Mouse (Mus musculus) limb, embryonic 11.5 days (tissue): ENCODE results near the gene Neil1. TPM values are rescaled to one million over a fixed set of nuclear protein-coding genes. Genes with fewer than 3 reads are reported as not detected.

Experiments
- ATAC-seq: fragments of 200-750 bp; cut with Nextera tagmentation; 2 replicates; pipeline ENCODE4 v1.8.0; 2017; ENCODE audit warnings: low read depth; ENCODE audit not compliant: insufficient number of reproducible peaks, low FRiP score, low TSS enrichment
- DNase-seq: peaks from one replicate; pipeline ENCODE4 v3.0.0-alpha.2; 2015; ENCODE audit warnings: low spot score
- H3K27ac ChIP-seq: fragments of 300-500 bp; sonication (generic); replicated peaks from 2 replicates; pipeline ENCODE4 v1.5.1; 2014; ENCODE audit warnings: low read depth, mild to moderate bottlenecking, low read length
- H3K27me3 ChIP-seq: fragments of 300-500 bp; sonication (generic); 2 replicates; pipeline ENCODE4 v1.6.1; 2014; ENCODE audit warnings: mild to moderate bottlenecking, low read length, mixed read lengths; ENCODE audit not compliant: control insufficient read depth, insufficient read depth
- H3K36me3 ChIP-seq: fragments of 300-500 bp; sonication (generic); 2 replicates; pipeline ENCODE4 v1.6.1; 2014; ENCODE audit warnings: mild to moderate bottlenecking, low read length, moderate library complexity, mixed read lengths; ENCODE audit not compliant: control insufficient read depth, insufficient read depth
- H3K4me1 ChIP-seq: fragments of 300-500 bp; sonication (generic); 2 replicates; pipeline ENCODE4 v1.6.1; 2014; ENCODE audit warnings: low read length, mixed read lengths; ENCODE audit not compliant: control insufficient read depth, insufficient read depth
- H3K4me2 ChIP-seq: fragments of 300-500 bp; sonication (generic); 2 replicates; pipeline ENCODE4 v1.6.1; 2014; ENCODE audit warnings: low read depth, mild to moderate bottlenecking, moderate library complexity; ENCODE audit not compliant: severe bottlenecking
- H3K4me3 ChIP-seq: fragments of 300-500 bp; sonication (generic); 2 replicates; pipeline ENCODE4 v1.5.1; 2014; ENCODE audit warnings: low read depth, low read length
- H3K9ac ChIP-seq: fragments of 300-500 bp; sonication (generic); 2 replicates; pipeline ENCODE4 v1.6.1; 2014; ENCODE audit warnings: mild to moderate bottlenecking, low read length
- H3K9me3 ChIP-seq: fragments of 300-500 bp; sonication (generic); 2 replicates; pipeline ENCODE4 v1.6.1; 2016; ENCODE audit warnings: low read length; ENCODE audit not compliant: control insufficient read depth
- WGBS: fragments of 180-500 bp; shearing (Covaris S2); extraction: QIAGEN DNeasy Blood & Tissue Kit; methylation state at CpG from one replicate; pipeline ENCODE4 v1.1.7; 2014; 5-methylcytosine and 5-hydroxymethylcytosine counted together
- polyA plus RNA-seq: library from polyadenylated mRNA; unstranded; fragments of >200 nt; fragmentation: Nextera tagmentation; extraction: Ambion mirVana; gene quantifications from 2 replicates; pipeline ENCODE4 v1.2.1, GENCODE M21; 2014

Neil1 gene
- 6.1 and 6.2 TPM in 2 replicates for polyA plus RNA-seq

DNA sequence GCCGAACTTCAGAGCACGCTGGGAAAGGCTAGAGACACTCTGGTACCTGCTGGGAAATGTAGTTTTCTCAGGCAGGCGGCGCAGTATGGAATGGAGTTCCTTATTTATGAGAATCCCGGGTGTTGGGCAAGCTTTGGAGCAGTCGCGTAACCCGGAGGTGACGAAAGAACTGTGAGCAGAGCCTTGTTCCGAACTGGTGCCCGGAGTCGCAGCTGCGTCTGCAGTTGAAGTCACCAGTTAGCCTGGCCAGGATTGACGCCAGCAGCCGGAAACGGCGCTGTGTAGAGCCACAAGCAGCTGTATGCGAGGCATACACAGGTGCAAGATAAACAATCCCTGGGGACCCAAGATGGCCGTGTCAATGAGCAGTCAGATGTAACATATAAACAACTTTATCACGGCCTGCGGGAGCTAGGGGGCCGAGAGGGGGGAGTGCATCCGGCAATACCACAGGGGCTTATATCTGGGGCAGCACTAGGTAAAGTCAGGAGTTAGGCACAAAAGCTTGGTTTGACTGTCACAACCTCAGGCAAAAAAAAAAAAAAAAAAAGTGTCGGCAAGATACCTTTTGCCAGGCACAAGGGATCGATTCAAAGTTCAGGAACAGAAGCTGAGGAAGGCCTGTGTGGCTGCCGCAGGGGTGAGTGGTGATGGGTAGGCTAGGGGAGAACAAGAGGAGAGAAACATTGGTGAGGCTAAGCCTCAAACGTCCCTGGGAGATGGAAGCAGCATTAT is at the start of gene Neil1:
TSS of gene Neil1 (minus strand) at position 162 of the 735 bp plus-strand sequence.
- peak within 1 kb of the TSS; percentile 76 for H3K27ac ChIP-seq
- H3K4me3 ChIP-seq: peak within 1 kb of the TSS; percentile 50
- peak within 1 kb of the TSS; percentile 75 for H3K9ac ChIP-seq
- no peaks in the 10 kb centered on the region for H3K27me3 ChIP-seq
- peak; percentile 88 for DNase-seq
- ATAC-seq: peak; percentile 85
- H3K4me1 ChIP-seq: peaks cover 5% of the 10 kb centered on the region
- H3K36me3 ChIP-seq: no peaks in the 10 kb centered on the region
- H3K9me3 ChIP-seq: no peaks in the 10 kb centered on the region
- H3K4me2 ChIP-seq: peak within 1 kb of the TSS; percentile 85
- WGBS: 1% methylated on average over 27 of the region's 27 CpGs

DNA sequence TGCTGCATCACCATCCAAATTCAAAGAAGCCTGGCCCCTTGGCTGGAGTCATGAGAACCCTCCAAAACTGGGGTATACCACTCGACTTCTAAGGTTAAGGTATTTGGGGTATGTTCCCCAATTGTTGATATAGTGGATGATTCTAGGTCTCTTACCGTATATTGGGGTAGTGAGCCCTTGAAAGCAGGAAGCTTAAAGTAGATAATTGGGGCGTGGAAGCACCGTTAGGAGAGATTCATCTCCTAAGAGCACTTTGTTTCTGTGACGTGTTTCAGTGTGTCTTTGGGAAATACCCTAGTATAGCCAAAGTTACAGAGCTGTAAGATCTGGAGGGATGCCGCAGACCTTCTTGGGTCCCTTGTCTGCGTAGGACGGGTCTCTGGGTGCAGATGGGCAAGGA is 49.3 kb upstream of the Neil1 start:
- no peaks in the 10 kb centered on the region for H3K27me3 ChIP-seq
- no peak overlapping the region for H3K4me2 ChIP-seq
- no peaks in the 10 kb centered on the region for H3K4me1 ChIP-seq
- H3K27ac ChIP-seq: no peak overlapping the region
- ATAC-seq (no peak), DNase-seq (no peak)
- no peak overlapping the region for H3K4me3 ChIP-seq
- WGBS: 73% methylated on average over 8 of the region's 8 CpGs
- H3K9ac ChIP-seq: no peak overlapping the region
- H3K36me3 ChIP-seq: no peaks in the 10 kb centered on the region
- H3K9me3 ChIP-seq: no peaks in the 10 kb centered on the region

DNA sequence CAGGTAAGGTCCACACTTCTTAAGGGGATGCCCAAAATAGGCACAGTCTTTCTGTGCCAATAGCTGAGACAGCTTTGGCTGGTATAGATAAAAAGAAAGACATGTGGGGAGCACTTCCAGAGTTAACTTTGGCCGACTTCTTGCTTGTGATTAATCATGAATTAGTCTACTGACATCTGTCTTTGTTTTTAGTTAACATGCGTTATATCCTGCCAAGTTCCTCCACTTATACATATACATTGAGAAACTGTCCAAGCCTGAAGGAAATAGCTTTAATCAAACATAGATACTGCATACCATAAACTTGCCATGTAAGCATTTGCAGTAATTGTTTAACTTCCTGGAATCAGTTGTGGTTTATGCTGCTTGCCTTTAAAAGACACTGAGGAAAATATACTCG is 48.6 kb upstream of the Neil1 start:
- 78% methylated on average over 3 of the region's 3 CpGs for WGBS
- no peaks in the 10 kb centered on the region for H3K27me3 ChIP-seq
- H3K36me3 ChIP-seq: no peaks in the 10 kb centered on the region
- H3K9ac ChIP-seq: no peak overlapping the region
- no peaks in the 10 kb centered on the region for H3K9me3 ChIP-seq
- H3K4me1 ChIP-seq: no peaks in the 10 kb centered on the region
- ATAC-seq (no peak), DNase-seq (no peak)
- no peak overlapping the region for H3K4me3 ChIP-seq
- H3K27ac ChIP-seq: no peak overlapping the region
- H3K4me2 ChIP-seq: no peak overlapping the region

DNA sequence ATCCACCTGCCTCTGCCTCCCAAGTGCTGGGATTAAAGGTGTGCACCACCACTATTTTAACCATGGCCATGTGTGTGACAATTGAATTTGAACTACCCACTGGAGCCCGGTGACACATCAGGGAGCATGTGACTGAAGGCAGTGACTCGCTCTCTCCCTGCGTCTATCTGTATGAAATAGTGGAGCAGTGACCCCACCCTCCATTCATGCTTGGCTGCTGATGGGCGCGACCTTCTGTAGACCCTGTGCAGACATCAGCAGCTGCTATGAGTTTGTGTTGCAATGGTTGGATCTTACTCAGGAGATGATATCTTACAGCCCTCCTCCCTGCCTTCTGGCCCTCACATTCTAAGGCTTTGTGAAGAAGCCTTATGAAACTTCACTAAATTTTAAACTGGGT is 20.3 kb upstream of the Neil1 start:
- no peak overlapping the region for H3K9ac ChIP-seq
- no peak overlapping the region for H3K27ac ChIP-seq
- H3K9me3 ChIP-seq: no peaks in the 10 kb centered on the region
- no peak overlapping the region for H3K4me3 ChIP-seq
- DNase-seq: no peak
- no peaks in the 10 kb centered on the region for H3K27me3 ChIP-seq
- H3K4me1 ChIP-seq: no peaks in the 10 kb centered on the region
- ATAC-seq: no peak
- WGBS: 89% methylated on average over 5 of the region's 5 CpGs
- H3K4me2 ChIP-seq: no peak overlapping the region
- H3K36me3 ChIP-seq: no peaks in the 10 kb centered on the region

DNA sequence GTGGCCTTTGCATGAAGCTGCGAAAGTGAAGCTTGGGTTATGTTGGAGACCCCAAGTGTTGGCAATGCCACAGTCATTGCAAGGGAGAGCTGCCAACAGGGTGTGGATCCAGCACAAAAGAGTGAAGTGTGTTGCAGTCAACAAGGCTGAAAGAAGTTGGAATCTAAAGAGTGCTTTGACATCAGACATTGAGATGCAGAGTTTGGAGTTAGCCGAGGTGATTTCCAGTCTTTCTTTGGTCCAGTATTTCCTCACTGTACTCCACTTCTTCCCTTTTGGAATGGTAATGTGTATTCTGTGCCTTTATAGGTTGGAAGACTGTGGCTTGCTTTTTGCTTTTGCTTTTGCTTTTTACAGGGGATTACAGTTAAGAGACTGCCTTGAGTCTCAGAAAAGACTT is 18.1 kb upstream of the Neil1 start:
- WGBS: 92% methylated on average over 2 of the region's 2 CpGs
- Histone ChIP-seq H3K9ac (no peak overlapping the region), H3K36me3 (no peaks in the 10 kb centered on the region), H3K4me2 (no peak overlapping the region), H3K27ac (no peak overlapping the region), H3K4me1 (no peaks in the 10 kb centered on the region), H3K9me3 (no peaks in the 10 kb centered on the region), H3K27me3 (no peaks in the 10 kb centered on the region), H3K4me3 (no peak overlapping the region)
- no peak for ATAC-seq
- DNase-seq: no peak

DNA sequence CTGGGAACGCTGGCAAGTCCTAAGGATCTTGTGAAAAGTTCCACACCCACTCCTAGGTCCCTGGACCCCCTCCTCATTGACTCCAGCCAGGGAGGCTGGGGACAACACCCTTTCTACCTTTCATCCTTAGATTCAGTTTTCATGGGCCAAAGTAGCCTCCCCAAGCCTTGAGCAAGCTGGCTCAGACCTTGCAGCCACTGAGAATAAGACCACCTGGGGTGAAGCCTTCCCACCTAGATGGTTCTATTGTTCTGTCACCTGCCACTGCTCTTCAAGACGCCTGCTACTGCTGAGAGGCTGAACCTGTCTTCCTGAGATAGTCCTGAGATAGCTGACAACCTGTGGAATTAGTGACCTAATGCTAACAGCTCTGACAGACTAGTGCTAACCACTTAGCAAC is 15.0 kb upstream of the Neil1 start:
- Histone ChIP-seq H3K9ac (no peak overlapping the region), H3K36me3 (no peaks in the 10 kb centered on the region), H3K9me3 (no peaks in the 10 kb centered on the region), H3K4me2 (no peak overlapping the region), H3K27ac (no peak overlapping the region), H3K27me3 (no peaks in the 10 kb centered on the region), H3K4me1 (no peaks in the 10 kb centered on the region), H3K4me3 (no peak overlapping the region)
- ATAC-seq (no peak), DNase-seq (no peak)
- WGBS: 33% methylated on average over 2 of the region's 2 CpGs

DNA sequence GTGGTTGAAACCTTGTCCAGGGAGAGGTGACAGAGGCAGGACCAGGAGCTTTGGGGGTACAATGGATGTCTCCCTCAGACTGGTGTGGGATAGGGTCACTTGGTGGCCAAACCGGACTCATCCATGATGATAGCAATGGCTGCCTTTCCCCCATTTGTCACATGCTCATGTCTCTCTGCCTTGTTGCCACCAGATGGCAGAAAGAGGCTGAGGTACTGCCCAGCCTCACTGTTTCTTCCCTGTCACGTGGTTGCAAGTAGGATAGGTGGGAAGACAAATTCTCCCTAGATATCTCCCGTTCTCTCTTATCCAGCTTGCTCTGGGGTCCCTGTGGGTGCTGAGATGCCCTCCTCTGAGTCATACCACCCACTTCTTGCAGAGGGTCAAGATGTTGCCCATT is 14.4 kb upstream of the Neil1 start:
- DNase-seq: peak; percentile 32

DNA sequence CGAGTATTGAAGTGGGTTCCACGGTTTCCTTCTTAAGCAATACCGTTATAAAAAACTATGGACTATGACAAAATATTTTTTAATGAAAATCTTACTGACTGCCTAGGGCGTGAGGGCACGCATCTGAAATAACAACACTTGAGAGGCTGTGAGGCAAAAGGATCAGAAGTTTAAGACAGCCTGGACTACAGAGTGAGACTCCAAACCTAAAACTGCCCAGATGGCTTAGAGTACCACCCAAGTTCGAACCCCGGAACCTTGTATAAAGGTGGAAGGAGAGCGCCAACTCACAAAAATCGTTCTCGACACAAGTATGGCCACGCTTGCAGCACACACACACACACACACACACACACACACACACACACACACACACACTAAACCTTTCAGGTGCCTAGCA is 10.4 kb upstream of the Neil1 start:
- H3K4me1 ChIP-seq: no peaks in the 10 kb centered on the region; the same call in 1 of the 2 replicates
- no peak for DNase-seq
- no peak for ATAC-seq
- no peaks in the 10 kb centered on the region for H3K9me3 ChIP-seq
- H3K4me3 ChIP-seq: peak overlapping the region; percentile 74
- peak overlapping the region; percentile 91 for H3K4me2 ChIP-seq
- WGBS: 46% methylated on average over 11 of the region's 11 CpGs
- no peaks in the 10 kb centered on the region for H3K36me3 ChIP-seq
- H3K27me3 ChIP-seq: no peaks in the 10 kb centered on the region
- H3K27ac ChIP-seq: no peak overlapping the region
- H3K9ac ChIP-seq: no peak overlapping the region

More for the DNA sequence above, 14.4 kb upstream of the Neil1 start:
- no peak for ATAC-seq
- Histone ChIP-seq H3K27me3 (no peaks in the 10 kb centered on the region), H3K9ac (no peak overlapping the region), H3K27ac (no peak overlapping the region), H3K4me1 (no peaks in the 10 kb centered on the region; the same call in 1 of the 2 replicates), H3K36me3 (no peaks in the 10 kb centered on the region), H3K9me3 (no peaks in the 10 kb centered on the region), H3K4me2 (no peak overlapping the region), H3K4me3 (no peak overlapping the region)
- WGBS: 17% methylated on average over 3 of the region's 3 CpGs
